Mouse (Mus musculus): Measurements from ENCODE around the gene Gm49366.

DNA sequence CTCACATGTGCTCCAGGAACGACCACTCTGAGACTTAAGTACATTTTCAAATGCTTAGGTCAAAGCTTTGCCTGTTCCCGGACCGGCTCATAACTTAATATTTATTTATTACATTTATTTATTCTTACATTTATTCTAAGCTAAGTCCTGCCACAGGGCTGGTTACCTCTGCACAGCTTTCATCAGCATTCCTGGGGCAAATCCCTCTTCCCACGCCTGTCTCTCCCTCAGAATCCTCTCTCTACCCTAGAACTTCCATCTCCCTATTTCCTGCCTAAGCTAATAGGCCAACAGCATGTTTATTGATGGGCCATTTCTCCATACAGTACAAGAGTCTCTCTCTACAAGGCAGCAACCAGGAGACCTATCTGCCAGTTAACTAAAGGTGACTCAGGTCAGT, 29.0 kb downstream of the Gm49366 start:
- TF ChIP-seq POLR2A (IDR thresholded peaks at IDR 0.05; ENCODE audit: insufficient read depth, low read depth, low read length) (no peak), EP300 (IDR thresholded peaks at IDR 0.05; ENCODE audit: insufficient read depth, low read depth, low read length) (no peak), CTCF (IDR thresholded peaks at IDR 0.05) (no peak)
